Mouse (Mus musculus): ENCODE measurements around the gene Tbc1d7. TPM values are rescaled to one million over a fixed set of nuclear protein-coding genes. Genes with fewer than 3 reads are reported as not detected.

The Tbc1d7 gene
- polyA plus RNA-seq, 1 experiment from 2014 or later = 63.1 TPM

DNA sequence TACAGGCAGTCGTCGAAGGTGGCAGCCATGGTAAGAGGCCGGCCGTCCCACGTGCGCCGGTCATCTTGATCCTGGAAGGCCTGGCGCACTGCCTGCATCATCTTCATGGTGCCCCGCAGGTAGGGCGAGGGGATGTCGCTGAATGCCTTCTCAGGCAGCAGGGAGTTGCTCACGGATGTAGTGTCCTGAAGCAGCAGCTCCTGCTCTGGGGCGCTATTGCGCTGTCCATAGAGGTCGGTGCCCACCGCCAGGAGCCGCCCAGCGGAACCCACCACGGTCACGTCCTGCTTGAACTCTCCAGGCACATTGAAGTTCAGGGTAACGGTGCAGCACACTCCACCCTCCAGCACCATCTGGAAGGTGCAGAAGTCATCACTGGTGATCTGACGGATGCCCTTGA, 29.2 kb upstream of the Tbc1d7 start:
- 70% methylated on average over 22 of the region's 22 CpGs for WGBS
- no peak for DNase-seq (ENCODE audit: low spot score)

GRCm38 (mm10) chr13:43199749-43200148, 28.4 kb upstream of the Tbc1d7 start:
- Histone ChIP-seq H3K4me3 (ENCODE audit: low read depth, low read length) (no peak overlapping the region), H3K9me3 (ENCODE audit: control insufficient read depth, low read length) (no peaks in the 10 kb centered on the region), H3K27me3 (ENCODE audit: control insufficient read depth, insufficient read depth, low read length) (no peaks in the 10 kb centered on the region), H3K4me1 (ENCODE audit: control insufficient read depth, insufficient read depth, low read length) (no peaks in the 10 kb centered on the region), H3K36me3 (ENCODE audit: control insufficient read depth, insufficient read depth, low read length) (no peaks in the 10 kb centered on the region), H3K9ac (ENCODE audit: low read length) (no peak overlapping the region), H3K4me2 (ENCODE audit: low read depth, severe bottlenecking) (no peak overlapping the region), H3K27ac (replicated peaks; ENCODE audit: low read depth, low read length) (no peak overlapping the region)
- ATAC-seq (ENCODE audit: insufficient number of reproducible peaks, low FRiP score, low TSS enrichment, low read depth) (no peak), DNase-seq (ENCODE audit: low spot score) (no peak)
- 70% methylated on average over 5 of the region's 5 CpGs for WGBS

More for the DNA sequence above, 29.2 kb upstream of the Tbc1d7 start:
- Histone ChIP-seq H3K9ac (ENCODE audit: low read length) (no peak overlapping the region), H3K4me2 (ENCODE audit: low read depth, severe bottlenecking) (no peak overlapping the region), H3K4me1 (ENCODE audit: control insufficient read depth, insufficient read depth, low read length) (no peaks in the 10 kb centered on the region), H3K9me3 (ENCODE audit: control insufficient read depth, low read length) (no peaks in the 10 kb centered on the region), H3K27ac (replicated peaks; ENCODE audit: low read depth, low read length) (no peak overlapping the region), H3K36me3 (ENCODE audit: control insufficient read depth, insufficient read depth, low read length) (no peaks in the 10 kb centered on the region), H3K4me3 (ENCODE audit: low read depth, low read length) (no peak overlapping the region), H3K27me3 (ENCODE audit: control insufficient read depth, insufficient read depth, low read length) (no peaks in the 10 kb centered on the region)
- no peak for ATAC-seq (ENCODE audit: insufficient number of reproducible peaks, low FRiP score, low TSS enrichment, low read depth)

DNA sequence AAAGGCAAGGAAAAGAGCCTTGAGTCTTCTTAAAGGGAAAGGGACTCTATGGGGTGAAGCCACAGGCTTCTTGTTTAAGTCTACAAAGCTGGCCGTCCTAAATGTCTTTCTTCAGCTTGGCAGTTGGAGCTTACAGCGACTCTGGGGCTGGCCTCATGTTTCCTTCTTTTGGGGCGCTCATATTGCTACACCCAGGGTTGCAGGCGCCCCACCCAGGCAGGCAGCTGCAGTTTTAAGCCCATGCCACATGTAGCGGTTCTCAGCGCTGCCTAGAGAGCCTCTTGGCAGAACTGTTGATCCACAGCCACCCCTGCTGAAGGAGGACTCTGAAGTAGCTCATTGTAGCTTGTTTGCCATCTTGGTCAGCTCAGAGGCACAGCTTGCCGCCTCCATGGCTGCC, 28.0 kb upstream of the Tbc1d7 start:
- Histone ChIP-seq H3K4me2 (ENCODE audit: low read depth, severe bottlenecking) (no peak overlapping the region), H3K36me3 (ENCODE audit: control insufficient read depth, insufficient read depth, low read length) (no peaks in the 10 kb centered on the region), H3K27ac (replicated peaks; ENCODE audit: low read depth, low read length) (no peak overlapping the region), H3K4me3 (ENCODE audit: low read depth, low read length) (no peak overlapping the region), H3K4me1 (ENCODE audit: control insufficient read depth, insufficient read depth, low read length) (no peaks in the 10 kb centered on the region), H3K27me3 (ENCODE audit: control insufficient read depth, insufficient read depth, low read length) (no peaks in the 10 kb centered on the region), H3K9ac (ENCODE audit: low read length) (no peak overlapping the region), H3K9me3 (ENCODE audit: control insufficient read depth, low read length) (no peaks in the 10 kb centered on the region)
- ATAC-seq (ENCODE audit: insufficient number of reproducible peaks, low FRiP score, low TSS enrichment, low read depth) = no peak
- WGBS = 90% methylated on average over 7 of the region's 7 CpGs
- no peak for DNase-seq (ENCODE audit: low spot score)

DNA sequence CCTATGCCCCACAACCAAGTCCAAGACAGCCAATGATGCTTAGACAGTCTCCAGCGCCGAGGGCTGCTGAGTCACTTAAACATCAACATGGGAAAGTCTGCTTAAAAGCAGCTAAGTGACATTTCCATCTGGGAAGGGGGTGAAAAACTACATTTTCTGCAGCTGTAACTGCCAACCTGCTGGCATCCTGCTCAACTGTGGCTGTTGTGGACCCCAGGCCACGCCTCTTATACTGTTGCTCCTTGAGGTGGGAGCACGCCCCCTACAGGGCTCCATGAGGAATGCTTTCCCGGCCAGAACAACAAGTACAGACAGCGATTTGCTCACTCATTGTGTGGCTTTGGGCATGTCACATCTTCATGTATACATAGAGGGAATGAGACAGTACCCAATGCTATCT, 25.9 kb upstream of the Tbc1d7 start:
- H3K4me1 ChIP-seq (ENCODE audit: control insufficient read depth, insufficient read depth, low read length) = no peaks in the 10 kb centered on the region
- 62% methylated on average over 6 of the region's 6 CpGs for WGBS
- no peaks in the 10 kb centered on the region for H3K9me3 ChIP-seq (ENCODE audit: control insufficient read depth, low read length)
- H3K27ac ChIP-seq (replicated peaks; ENCODE audit: low read depth, low read length) = no peak overlapping the region
- H3K36me3 ChIP-seq (ENCODE audit: control insufficient read depth, insufficient read depth, low read length) = no peaks in the 10 kb centered on the region
- no peak for ATAC-seq (ENCODE audit: insufficient number of reproducible peaks, low FRiP score, low TSS enrichment, low read depth)
- H3K4me3 ChIP-seq (ENCODE audit: low read depth, low read length) = no peak overlapping the region
- DNase-seq (ENCODE audit: low spot score) = no peak
- no peak overlapping the region for H3K4me2 ChIP-seq (ENCODE audit: low read depth, severe bottlenecking)
- no peak overlapping the region for H3K9ac ChIP-seq (ENCODE audit: low read length)
- no peaks in the 10 kb centered on the region for H3K27me3 ChIP-seq (ENCODE audit: control insufficient read depth, insufficient read depth, low read length)

GRCm38 (mm10) chr13:43196000-43196399, 24.7 kb upstream of the Tbc1d7 start:
- ATAC-seq (ENCODE audit: insufficient number of reproducible peaks, low FRiP score, low TSS enrichment, low read depth) (no peak), DNase-seq (ENCODE audit: low spot score) (no peak)
- Histone ChIP-seq H3K4me2 (ENCODE audit: low read depth, severe bottlenecking) (no peak overlapping the region), H3K27me3 (ENCODE audit: control insufficient read depth, insufficient read depth, low read length) (no peaks in the 10 kb centered on the region), H3K9ac (ENCODE audit: low read length) (no peak overlapping the region), H3K9me3 (ENCODE audit: control insufficient read depth, low read length) (no peaks in the 10 kb centered on the region), H3K4me3 (ENCODE audit: low read depth, low read length) (no peak overlapping the region), H3K36me3 (ENCODE audit: control insufficient read depth, insufficient read depth, low read length) (no peaks in the 10 kb centered on the region), H3K27ac (replicated peaks; ENCODE audit: low read depth, low read length) (no peak overlapping the region), H3K4me1 (ENCODE audit: control insufficient read depth, insufficient read depth, low read length) (no peaks in the 10 kb centered on the region)
- WGBS = 23% methylated on average over 7 of the region's 7 CpGs

- H3K9ac ChIP-seq (ENCODE audit: low read length) = no peak overlapping the region
- no peak for ATAC-seq (ENCODE audit: insufficient number of reproducible peaks, low FRiP score, low TSS enrichment, low read depth)
- H3K36me3 ChIP-seq (ENCODE audit: control insufficient read depth, insufficient read depth, low read length) = no peaks in the 10 kb centered on the region
- no peaks in the 10 kb centered on the region for H3K9me3 ChIP-seq (ENCODE audit: control insufficient read depth, low read length)
- no peaks in the 10 kb centered on the region for H3K27me3 ChIP-seq (ENCODE audit: control insufficient read depth, insufficient read depth, low read length)
- H3K4me1 ChIP-seq (ENCODE audit: control insufficient read depth, insufficient read depth, low read length) = no peaks in the 10 kb centered on the region
- H3K4me3 ChIP-seq (ENCODE audit: low read depth, low read length) = no peak overlapping the region
- no peak overlapping the region for H3K4me2 ChIP-seq (ENCODE audit: low read depth, severe bottlenecking)
- H3K27ac ChIP-seq (replicated peaks; ENCODE audit: low read depth, low read length) = no peak overlapping the region
- WGBS = 91% methylated on average over 8 of the region's 8 CpGs
- no peak for DNase-seq (ENCODE audit: low spot score)
Observed at GRCm38 (mm10) chr13:43193932-43194331, 22.6 kb upstream of the Tbc1d7 start.

GRCm38 (mm10) chr13:43193266-43193665, 22.0 kb upstream of the Tbc1d7 start:
- Histone ChIP-seq H3K9me3 (ENCODE audit: control insufficient read depth, low read length) (no peaks in the 10 kb centered on the region), H3K27me3 (ENCODE audit: control insufficient read depth, insufficient read depth, low read length) (no peaks in the 10 kb centered on the region), H3K4me3 (ENCODE audit: low read depth, low read length) (no peak overlapping the region), H3K27ac (replicated peaks; ENCODE audit: low read depth, low read length) (no peak overlapping the region), H3K9ac (ENCODE audit: low read length) (no peak overlapping the region), H3K4me1 (ENCODE audit: control insufficient read depth, insufficient read depth, low read length) (no peaks in the 10 kb centered on the region), H3K4me2 (ENCODE audit: low read depth, severe bottlenecking) (no peak overlapping the region), H3K36me3 (ENCODE audit: control insufficient read depth, insufficient read depth, low read length) (no peaks in the 10 kb centered on the region)
- no peak for ATAC-seq (ENCODE audit: insufficient number of reproducible peaks, low FRiP score, low TSS enrichment, low read depth)
- DNase-seq (ENCODE audit: low spot score) = no peak
- WGBS = 61% methylated on average over 7 of the region's 7 CpGs

DNA sequence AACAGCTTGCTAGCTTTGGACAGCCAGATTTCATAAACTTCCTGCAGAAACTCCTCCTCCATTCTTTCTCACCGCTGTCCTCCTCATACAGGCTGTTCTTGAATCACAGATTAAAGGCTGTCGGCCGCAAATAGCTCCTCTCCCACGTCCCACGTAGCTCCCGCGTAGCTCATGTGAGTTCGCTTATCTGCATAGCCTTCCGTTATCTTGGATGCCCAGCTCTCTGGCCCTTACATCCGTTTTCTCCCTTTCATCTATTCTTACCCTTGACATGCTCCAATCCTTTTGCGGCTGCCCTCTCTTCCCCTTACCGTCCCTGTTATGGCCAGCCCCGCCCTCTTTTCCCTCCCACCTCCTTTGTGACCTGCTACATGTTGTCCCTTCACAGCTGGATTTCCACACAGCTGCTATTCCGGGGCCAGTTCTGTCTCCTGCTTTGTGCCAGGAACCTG, 20.5 kb upstream of the Tbc1d7 start:
- no peak for DNase-seq (ENCODE audit: low spot score)
- H3K4me3 ChIP-seq (ENCODE audit: low read depth, low read length) = no peak overlapping the region
- 12% methylated on average over 14 of the region's 14 CpGs for WGBS

GRCm38 (mm10) chr13:43191290-43191689, 20.0 kb upstream of the Tbc1d7 start:
- Histone ChIP-seq H3K9me3 (ENCODE audit: control insufficient read depth, low read length) (no peaks in the 10 kb centered on the region), H3K4me3 (ENCODE audit: low read depth, low read length) (no peak overlapping the region), H3K27ac (replicated peaks; ENCODE audit: low read depth, low read length) (no peak overlapping the region), H3K36me3 (ENCODE audit: control insufficient read depth, insufficient read depth, low read length) (no peaks in the 10 kb centered on the region), H3K27me3 (ENCODE audit: control insufficient read depth, insufficient read depth, low read length) (no peaks in the 10 kb centered on the region), H3K9ac (ENCODE audit: low read length) (no peak overlapping the region), H3K4me1 (ENCODE audit: control insufficient read depth, insufficient read depth, low read length) (no peaks in the 10 kb centered on the region), H3K4me2 (ENCODE audit: low read depth, severe bottlenecking) (no peak overlapping the region; the same call in 1 of the 2 replicates)
- ATAC-seq (ENCODE audit: insufficient number of reproducible peaks, low FRiP score, low TSS enrichment, low read depth) = no peak
- no peak for DNase-seq (ENCODE audit: low spot score)
- 4% methylated on average over 2 of the region's 2 CpGs for WGBS

More for the DNA sequence above, 20.5 kb upstream of the Tbc1d7 start:
- H3K36me3 ChIP-seq (ENCODE audit: control insufficient read depth, insufficient read depth, low read length) = no peaks in the 10 kb centered on the region
- H3K4me1 ChIP-seq (ENCODE audit: control insufficient read depth, insufficient read depth, low read length) = no peaks in the 10 kb centered on the region
- H3K27ac ChIP-seq (replicated peaks; ENCODE audit: low read depth, low read length) = no peak overlapping the region
- no peaks in the 10 kb centered on the region for H3K9me3 ChIP-seq (ENCODE audit: control insufficient read depth, low read length)
- H3K9ac ChIP-seq (ENCODE audit: low read length) = no peak overlapping the region
- peak overlapping the region; percentile 5; the same call in 1 of the 2 replicates for H3K4me2 ChIP-seq (ENCODE audit: low read depth, severe bottlenecking)
- no peak for ATAC-seq (ENCODE audit: insufficient number of reproducible peaks, low FRiP score, low TSS enrichment, low read depth)
- no peaks in the 10 kb centered on the region for H3K27me3 ChIP-seq (ENCODE audit: control insufficient read depth, insufficient read depth, low read length)

All from limb, embryonic 11.5 days (tissue).